Mouse (Mus musculus) lung, embryonic 16.5 days (tissue): ENCODE results near the gene Klc1. TPM values are rescaled to one million over a fixed set of nuclear protein-coding genes. Genes with fewer than 3 reads are reported as not detected.
"Not testable (repeated sequence)": the region's sequence is repeated elsewhere in the genome, so short reads cannot be mapped to it uniquely, and the experiment has no call there.

ENCODE experiments used
- ATAC-seq: fragments of 200-750 bp; cut with Nextera tagmentation; 2 replicates; pipeline ENCODE4 v1.8.0; 2017; ENCODE audit warnings: low read depth, mild to moderate bottlenecking, moderate library complexity
- H3K27ac ChIP-seq: fragments of 300-500 bp; sonication (generic); 2 replicates; pipeline ENCODE4 v1.5.1; 2014; ENCODE audit warnings: mild to moderate bottlenecking, control low read depth, low read length
- H3K27me3 ChIP-seq: fragments of 300-500 bp; sonication (generic); 2 replicates; pipeline ENCODE4 v1.6.1; 2014; ENCODE audit warnings: low read depth, low read length, mixed read lengths; ENCODE audit not compliant: control insufficient read depth, insufficient read depth
- H3K36me3 ChIP-seq: fragments of 300-500 bp; sonication (generic); 2 replicates; pipeline ENCODE4 v1.6.1; 2014; ENCODE audit warnings: low read length; ENCODE audit not compliant: control insufficient read depth, insufficient read depth
- H3K4me1 ChIP-seq: fragments of 300-500 bp; sonication (generic); replicated peaks from 2 replicates; pipeline ENCODE4 v1.6.1; 2014; ENCODE audit warnings: low read length, mixed read lengths; ENCODE audit not compliant: control insufficient read depth, insufficient read depth
- H3K4me2 ChIP-seq: fragments of 300-500 bp; sonication (generic); 2 replicates; pipeline ENCODE4 v1.6.1; 2014; ENCODE audit warnings: low read depth, low read length, control low read depth
- H3K4me3 ChIP-seq: fragments of 300-500 bp; sonication (generic); 2 replicates; pipeline ENCODE4 v1.5.1; 2014; ENCODE audit warnings: mild to moderate bottlenecking, low read length, control low read depth
- H3K9ac ChIP-seq: fragments of 300-500 bp; sonication (generic); 2 replicates; pipeline ENCODE4 v1.6.1; 2014; ENCODE audit warnings: low read length, control low read depth
- H3K9me3 ChIP-seq: fragments of 300-500 bp; sonication (generic); 2 replicates; pipeline ENCODE4 v1.6.1; 2016; ENCODE audit warnings: low read length; ENCODE audit not compliant: control insufficient read depth
- WGBS: fragments of 180-500 bp; shearing (Covaris S2); extraction: QIAGEN DNeasy Blood & Tissue Kit; methylation state at CpG from one replicate; pipeline ENCODE4 v1.1.7; 2014; 5-methylcytosine and 5-hydroxymethylcytosine counted together
- polyA plus RNA-seq: library from polyadenylated mRNA; unstranded; fragments of >200 nt; fragmentation: Nextera tagmentation; extraction: Ambion mirVana; gene quantifications from 2 replicates; pipeline ENCODE4 v1.2.1, GENCODE M21; 2015

The Klc1 gene
- polyA plus RNA-seq, 1 experiment from 2014 or later, result 86.9 TPM

DNA sequence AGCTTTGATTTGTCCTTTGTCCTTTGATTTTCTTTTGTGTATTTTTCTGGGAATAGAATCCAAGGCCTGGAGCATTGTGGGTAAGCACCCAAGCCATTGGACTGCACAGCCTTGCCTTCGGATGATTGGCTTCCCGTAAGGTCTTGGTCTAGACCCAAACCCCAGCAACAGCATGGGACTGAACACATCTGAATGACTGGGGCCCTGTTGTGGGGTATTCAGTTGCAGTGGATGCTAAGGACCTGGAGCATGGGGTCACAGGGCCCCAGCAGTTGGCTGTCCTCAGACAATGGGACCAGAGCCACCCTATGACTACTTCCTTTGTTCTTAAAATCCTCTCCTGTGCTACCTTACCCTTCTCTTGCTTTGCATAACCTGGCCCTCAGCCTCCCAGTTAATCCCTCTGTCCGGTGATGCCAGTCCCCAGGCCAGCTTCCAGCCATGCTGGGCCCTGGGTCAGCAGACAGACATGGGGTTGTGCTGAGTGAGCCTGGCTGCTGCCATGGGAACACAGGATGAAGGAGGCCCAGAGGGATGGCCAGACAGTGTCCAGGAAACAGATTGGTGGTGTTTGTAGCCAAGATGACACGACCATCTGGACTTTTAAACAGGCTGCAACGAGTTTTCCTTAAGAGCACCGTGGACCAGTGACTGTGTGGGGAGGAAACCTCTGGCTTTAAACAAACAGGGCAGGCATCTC is 33.9 kb upstream of the Klc1 start:
- Histone ChIP-seq H3K27me3 (no peaks in the 10 kb centered on the region), H3K36me3 (peaks cover 4% of the 10 kb centered on the region; the same call in 1 of the 2 replicates), H3K9me3 (no peaks in the 10 kb centered on the region), H3K9ac (no peak overlapping the region), H3K4me1 (no peaks in the 10 kb centered on the region), H3K27ac (no peak overlapping the region), H3K4me2 (no peak overlapping the region), H3K4me3 (no peak overlapping the region)
- 62% methylated on average over 6 of the region's 6 CpGs for WGBS
- peak; percentile 51; the same call in 1 of the 2 replicates for ATAC-seq

GRCm38 (mm10) chr12:111725338-111726121 is 33.1 kb upstream of the Klc1 start:
- Histone ChIP-seq H3K36me3 (peaks cover 4% of the 10 kb centered on the region; the same call in 1 of the 2 replicates), H3K4me1 (no peaks in the 10 kb centered on the region), H3K4me2 (no peak overlapping the region), H3K27ac (no peak overlapping the region), H3K4me3 (no peak overlapping the region), H3K9me3 (no peaks in the 10 kb centered on the region), H3K27me3 (no peaks in the 10 kb centered on the region), H3K9ac (no peak overlapping the region)
- 67% methylated on average over 12 of the region's 12 CpGs for WGBS
- ATAC-seq, result 0 out of 2 replicates have a peak, but pooled peaks have one; percentile 7

- no peak overlapping the region for H3K4me2 ChIP-seq
- H3K4me1 ChIP-seq, result no peaks in the 10 kb centered on the region
- H3K9me3 ChIP-seq, result no peaks in the 10 kb centered on the region
- WGBS, result 48% methylated on average over 4 of the region's 4 CpGs
- ATAC-seq, result peak; percentile 34; the same call in 1 of the 2 replicates
- no peaks in the 10 kb centered on the region for H3K27me3 ChIP-seq
- no peak overlapping the region for H3K4me3 ChIP-seq
- H3K9ac ChIP-seq, result no peak overlapping the region
- H3K36me3 ChIP-seq, result peaks cover 4% of the 10 kb centered on the region; the same call in 1 of the 2 replicates
- no peak overlapping the region for H3K27ac ChIP-seq
Measured at GRCm38 (mm10) chr12:111726122-111726463, 32.6 kb upstream of the Klc1 start.

DNA sequence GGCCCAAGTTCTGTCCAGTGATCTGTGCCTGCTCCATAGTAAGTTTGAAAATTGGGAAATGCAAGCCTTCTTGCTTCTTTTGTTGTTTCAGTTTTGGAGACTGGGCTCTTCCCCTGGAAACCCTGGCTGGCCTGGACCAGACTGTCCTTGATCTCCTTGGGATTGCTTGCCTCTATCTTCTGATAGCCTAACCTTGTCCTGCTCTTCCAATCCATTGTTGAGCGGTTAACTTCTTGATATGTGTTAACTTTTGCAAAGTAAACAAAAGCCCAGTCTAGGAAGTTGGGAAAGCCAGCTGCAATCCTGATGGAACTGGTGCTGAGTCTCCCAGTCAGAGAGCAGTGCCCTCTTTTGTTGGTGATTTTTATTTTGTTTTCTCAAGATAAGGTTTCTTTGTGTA is 30.7 kb upstream of the Klc1 start:
- Histone ChIP-seq H3K27me3 (no peaks in the 10 kb centered on the region), H3K27ac (no peak overlapping the region), H3K4me1 (peaks cover 3% of the 10 kb centered on the region; the same call in 1 of the 2 replicates), H3K9me3 (no peaks in the 10 kb centered on the region), H3K9ac (no peak overlapping the region), H3K36me3 (peaks cover 7% of the 10 kb centered on the region), H3K4me2 (no peak overlapping the region), H3K4me3 (no peak overlapping the region)
- no peak for ATAC-seq
- 71% methylated on average over 1 of the region's 1 CpGs for WGBS

DNA sequence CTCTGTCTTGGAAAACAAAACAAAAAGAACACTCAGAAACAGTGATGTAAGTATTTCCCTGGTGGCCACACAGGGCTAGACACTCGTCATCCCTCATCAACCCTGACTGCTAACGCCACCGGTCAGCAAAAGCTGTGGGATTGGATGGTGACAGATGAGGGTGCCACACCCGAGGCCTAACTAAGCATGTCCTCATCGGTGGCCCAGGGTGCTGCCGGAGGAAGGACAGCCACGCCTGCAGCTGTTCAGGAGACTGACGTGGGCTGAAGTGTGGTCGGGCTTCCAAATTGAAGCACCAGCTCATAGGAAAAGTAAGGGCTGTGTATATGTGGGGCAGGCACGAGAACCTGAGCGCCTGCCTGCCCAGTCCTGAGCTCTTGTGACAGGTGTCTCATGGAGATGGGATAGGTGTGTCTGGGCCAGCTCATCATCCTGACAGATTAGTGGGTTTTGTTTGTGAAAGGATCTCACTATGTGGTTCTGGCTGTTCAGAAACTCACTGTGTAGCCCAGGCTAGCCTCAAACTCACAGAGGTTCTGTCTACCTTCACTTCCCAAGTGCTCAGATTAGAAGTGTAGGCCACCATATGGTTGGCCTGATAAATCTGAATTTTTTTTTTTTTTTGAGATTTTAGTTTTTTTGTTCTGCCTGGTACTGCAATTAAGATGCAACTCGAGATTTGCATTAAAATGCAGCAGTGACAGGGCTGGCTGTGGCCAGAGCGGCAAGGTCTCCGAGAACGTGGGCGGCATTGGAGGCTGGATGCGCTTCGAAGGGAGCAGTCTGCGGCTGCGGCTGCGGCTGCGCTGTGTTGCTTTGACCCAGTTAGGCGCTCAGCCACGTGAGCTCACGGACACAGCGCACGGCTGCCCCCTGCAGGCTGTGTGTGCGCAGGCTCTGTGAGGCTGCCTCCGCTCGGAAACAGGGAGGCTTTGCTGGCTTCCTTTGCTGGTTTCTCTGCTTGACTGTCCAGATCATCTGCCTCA is 26.5 kb upstream of the Klc1 start:
- Histone ChIP-seq H3K27ac (no peak overlapping the region), H3K4me1 (peaks cover 3% of the 10 kb centered on the region; the same call in 1 of the 2 replicates), H3K27me3 (no peaks in the 10 kb centered on the region), H3K4me2 (peak overlapping the region; percentile 35; the same call in 1 of the 2 replicates), H3K36me3 (peaks cover 5% of the 10 kb centered on the region; the same call in 1 of the 2 replicates), H3K9me3 (no peaks in the 10 kb centered on the region), H3K9ac (peak overlapping the region; percentile 8; the same call in 1 of the 2 replicates), H3K4me3 (peak overlapping the region; percentile 8; the same call in 1 of the 2 replicates)
- WGBS, result 32% methylated on average over 30 of the region's 30 CpGs
- ATAC-seq, result peak; percentile 94

- Histone ChIP-seq H3K9ac (peak overlapping the region; percentile 8; the same call in 1 of the 2 replicates), H3K36me3 (peaks cover 5% of the 10 kb centered on the region; the same call in 1 of the 2 replicates), H3K4me2 (no peak overlapping the region), H3K27me3 (no peaks in the 10 kb centered on the region), H3K4me3 (no peak overlapping the region), H3K9me3 (no peaks in the 10 kb centered on the region), H3K4me1 (peaks cover 3% of the 10 kb centered on the region; the same call in 1 of the 2 replicates), H3K27ac (no peak overlapping the region)
- peak; percentile 23 for ATAC-seq
- 45% methylated on average over 5 of the region's 5 CpGs for WGBS
Measured at GRCm38 (mm10) chr12:111732921-111733320, 25.7 kb upstream of the Klc1 start.

DNA sequence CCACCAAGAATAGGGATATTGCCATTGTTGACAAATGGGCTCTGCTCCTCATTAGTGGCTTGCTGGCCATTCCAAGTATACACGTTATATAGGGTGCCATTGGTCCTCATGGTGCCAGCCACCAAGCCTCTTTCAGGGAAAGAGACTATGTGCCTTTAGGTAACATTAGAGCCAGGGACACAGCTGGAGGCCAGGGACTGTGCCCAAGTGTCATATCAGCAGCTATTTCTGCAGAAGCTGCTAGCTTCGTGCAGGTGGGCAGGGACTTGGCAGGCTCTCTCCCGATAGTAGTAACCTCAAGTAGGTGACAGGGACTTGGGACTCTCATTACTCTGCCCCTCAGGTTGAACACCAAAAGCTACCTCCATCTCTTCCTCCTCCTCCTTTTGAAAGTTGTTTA is 23.7 kb upstream of the Klc1 start:
- 81% methylated on average over 3 of the region's 3 CpGs for WGBS
- H3K9ac ChIP-seq, result no peak overlapping the region
- no peak overlapping the region for H3K4me2 ChIP-seq
- H3K4me1 ChIP-seq, result peaks cover 3% of the 10 kb centered on the region; the same call in 1 of the 2 replicates
- H3K9me3 ChIP-seq, result no peaks in the 10 kb centered on the region
- no peaks in the 10 kb centered on the region for H3K27me3 ChIP-seq
- no peak overlapping the region for H3K27ac ChIP-seq
- peaks cover 3% of the 10 kb centered on the region; the same call in 1 of the 2 replicates for H3K36me3 ChIP-seq
- ATAC-seq, result no peak
- H3K4me3 ChIP-seq, result no peak overlapping the region

DNA sequence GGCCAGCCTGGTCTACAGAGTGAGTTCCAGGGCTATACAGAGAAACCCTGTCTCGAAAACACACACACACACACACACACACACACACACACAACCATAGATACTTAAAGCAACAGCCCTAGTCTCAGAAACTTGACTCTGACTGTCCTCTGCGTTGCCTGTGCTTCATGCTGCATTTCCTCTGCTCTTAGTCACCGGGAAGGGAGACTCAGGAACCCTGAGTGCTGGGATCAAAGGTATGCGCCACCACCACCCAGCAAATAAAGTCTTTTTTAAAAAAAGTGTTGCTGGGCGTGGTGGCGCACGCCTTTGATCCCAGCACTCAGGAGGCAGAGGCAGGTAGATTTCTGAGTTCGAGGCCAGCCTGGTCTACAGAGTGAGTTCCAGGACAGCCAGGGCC is 22.0 kb upstream of the Klc1 start:
- not testable (repeated sequence) for ATAC-seq
- 85% methylated on average over 8 of the region's 8 CpGs for WGBS

More for the DNA sequence above, 22.0 kb upstream of the Klc1 start:
- not testable (repeated sequence) for H3K36me3 ChIP-seq, H3K4me3 ChIP-seq, H3K27me3 ChIP-seq, H3K27ac ChIP-seq, H3K4me2 ChIP-seq, H3K4me1 ChIP-seq, H3K9me3 ChIP-seq, H3K9ac ChIP-seq
